Mouse (Mus musculus) heart, adult 2 months (tissue): ENCODE data around the gene Gm10334. TPM values are rescaled to one million over a fixed set of nuclear protein-coding genes. Genes with fewer than 3 reads are reported as not detected.
"Not testable (repeated sequence)": the region's sequence is repeated elsewhere in the genome, so short reads cannot be mapped to it uniquely, and the experiment has no call there.

Experiments
- DNase-seq, 2 experiments: peaks; one replicate each; pipeline ENCODE4 v3.0.0; 2021
- H3K27ac ChIP-seq: fragments of 200-600 bp; 2 replicates; pipeline ENCODE4 v1.8.1; 2022
- H3K27me3 ChIP-seq: fragments of 200-500 bp; 2 replicates; pipeline ENCODE4 v1.6.1; 2012; ENCODE audit warnings: mild to moderate bottlenecking, low read length, inconsistent platforms, mixed read lengths; ENCODE audit not compliant: control insufficient read depth, insufficient read depth
- H3K36me3 ChIP-seq: fragments of 200-500 bp; 2 replicates; pipeline ENCODE4 v1.6.1; 2012; ENCODE audit warnings: low read length, inconsistent platforms; ENCODE audit not compliant: control insufficient read depth, insufficient read depth
- H3K4me1 ChIP-seq: fragments of 200-500 bp; 2 replicates; pipeline ENCODE4 v1.6.1; 2011; ENCODE audit warnings: low read length; ENCODE audit not compliant: control insufficient read depth, insufficient read depth
- H3K4me3 ChIP-seq: fragments of 200-600 bp; 2 replicates; pipeline ENCODE4 v1.8.1; 2022
- H3K79me2 ChIP-seq: fragments of 200-500 bp; replicated peaks from 2 replicates; pipeline ENCODE4 v1.6.1; 2012; ENCODE audit warnings: mild to moderate bottlenecking, inconsistent platforms, low read length, moderate library complexity, mixed read lengths; ENCODE audit not compliant: control insufficient read depth, insufficient read depth
- H3K9ac ChIP-seq: fragments of 200-500 bp; 2 replicates; pipeline ENCODE4 v1.6.1; 2012; ENCODE audit warnings: low read depth, mild to moderate bottlenecking, control low read depth, inconsistent platforms, low read length, mixed read lengths
- WGBS: fragments of 180-500 bp; shearing (Covaris S2); methylation state at CpG from one replicate; pipeline ENCODE4 v1.1.7; 2018; 5-methylcytosine and 5-hydroxymethylcytosine counted together
- intact Hi-C: fragments of 180-260 bp; cut with DNase I; formaldehyde crosslinking; loops from one replicate; pipeline ENCODE4 v1.15.1; 2025
- long read RNA-seq: library from polyadenylated mRNA; stranded (forward); transcript quantifications from one replicate; pipeline ENCODE4 v2.0.0, GENCODE M21; 2021
- polyA plus RNA-seq: library from polyadenylated mRNA; depleted of rRNA; stranded (reverse); fragments of >200 nt; gene quantifications from 2 replicates; pipeline ENCODE4 v1.2.3, GENCODE M21; 2012; rRNA removed
- total RNA-seq, 2 experiments: library from RNA; stranded (reverse); gene quantifications; 2 replicates each; pipeline ENCODE4 v1.2.3; 2021

Gm10334 gene
- total RNA-seq = not detected
- not detected in 2 replicates for polyA plus RNA-seq
- long read RNA-seq = 0 reads

DNA sequence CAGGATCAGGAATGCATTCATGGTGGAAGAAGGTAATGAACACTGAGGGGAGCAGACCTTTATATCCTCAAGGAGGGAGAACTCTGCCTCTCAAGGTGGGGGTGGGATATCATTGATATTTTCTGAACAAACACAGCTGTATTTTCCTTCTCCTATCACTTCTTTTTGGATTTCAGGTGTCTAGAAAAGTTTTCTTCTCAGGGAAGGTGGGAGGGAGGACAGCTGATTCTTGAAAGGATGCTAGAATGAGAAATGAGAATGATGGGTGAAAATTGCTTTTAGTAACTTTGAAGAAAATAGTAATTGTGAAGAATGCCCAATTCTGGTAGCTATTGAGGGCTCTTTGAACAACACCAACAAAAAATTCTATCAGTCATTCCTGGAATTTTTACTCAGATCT is at the start of gene Gm10334:
TSS of gene Gm10334 (minus strand) at position 101 of the 400 bp plus-strand sequence.
- intact Hi-C loops = not testable (repeated sequence)

DNA sequence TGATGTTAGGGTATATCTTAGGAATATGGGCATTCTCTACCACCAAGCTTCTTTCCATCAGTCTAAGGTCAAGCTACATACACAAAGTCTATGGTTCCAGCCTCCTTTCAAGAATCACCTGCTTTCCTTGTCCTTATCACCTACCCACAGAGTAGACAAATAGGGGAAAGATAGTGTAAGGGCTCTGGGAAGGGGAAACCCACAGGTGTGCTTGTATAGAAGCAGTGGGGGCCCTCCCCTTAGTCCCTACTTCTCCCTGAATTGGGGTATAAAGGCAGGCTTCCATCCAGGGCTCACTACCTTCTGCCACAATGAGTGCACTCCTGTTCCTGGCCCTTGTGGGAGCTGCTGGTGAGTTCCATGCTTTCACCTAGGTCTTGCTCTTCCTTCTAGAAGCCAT is 12.7 kb upstream of the Gm10334 start, which contains the start of gene Prss1:
TSS of gene Prss1 (plus strand) at position 301 of the 400 bp plus-strand sequence.
- H3K27ac ChIP-seq, DNase-seq, H3K79me2 ChIP-seq, H3K36me3 ChIP-seq, H3K4me3 ChIP-seq, H3K9ac ChIP-seq, H3K4me1 ChIP-seq, H3K27me3 ChIP-seq: not testable (repeated sequence)
- intact Hi-C loops = loop anchor here (5.0 kb wide), 1 partner anchor 66 kb away; the partner anchor contains the start of gene Gm5771

More for the DNA sequence above, at the start of gene Gm10334:
- not testable (repeated sequence) for H3K36me3 ChIP-seq, H3K79me2 ChIP-seq, H3K27me3 ChIP-seq, H3K4me3 ChIP-seq, H3K27ac ChIP-seq, DNase-seq, H3K4me1 ChIP-seq, H3K9ac ChIP-seq

DNA sequence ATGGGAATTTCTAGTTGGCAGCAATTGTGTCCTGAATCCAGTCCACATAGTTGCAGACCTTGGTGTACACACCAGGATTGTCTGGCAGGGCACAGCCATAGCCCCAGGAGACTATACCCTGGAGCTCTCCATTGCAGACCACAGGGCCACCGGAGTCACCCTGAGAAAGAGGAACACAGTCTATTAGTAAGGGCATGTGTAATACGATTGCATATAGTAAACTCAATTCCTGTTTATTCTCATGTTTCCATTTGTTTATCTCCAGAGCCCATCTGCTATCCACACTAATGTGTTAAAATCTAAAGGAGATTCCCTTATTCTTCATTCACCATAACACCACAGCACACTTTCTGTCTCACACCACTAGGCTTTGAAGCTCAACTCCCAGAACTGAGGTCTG is 3.7 kb downstream of the Gm10334 start:
- DNase-seq, H3K27me3 ChIP-seq, H3K4me1 ChIP-seq, H3K27ac ChIP-seq, H3K36me3 ChIP-seq, H3K79me2 ChIP-seq, H3K9ac ChIP-seq, H3K4me3 ChIP-seq, intact Hi-C loops: not testable (repeated sequence)
- 73% methylated on average over 2 of the region's 2 CpGs for WGBS

Other genes starting within 250 kb of the Gm10334 start
- not detected for gene Try4, start 143.9 kb downstream of the Gm10334 start, total RNA-seq
- 0.29 and 0.53 TPM in 2 replicates for gene Try4, start 143.9 kb downstream of the Gm10334 start, polyA plus RNA-seq
- not detected for gene Try5, start 129.3 kb downstream of the Gm10334 start, total RNA-seq
- 0.41 TPM in 1 of 2 replicates, not detected in the other for gene Try5, start 129.3 kb downstream of the Gm10334 start, polyA plus RNA-seq
- not detected for gene Try10, start 92.0 kb downstream of the Gm10334 start, total RNA-seq
- not detected in 2 replicates for gene Try10, start 92.0 kb downstream of the Gm10334 start, polyA plus RNA-seq
- not detected for gene Prss3, start 68.5 kb downstream of the Gm10334 start, total RNA-seq
- gene Prss3, start 68.5 kb downstream of the Gm10334 start, polyA plus RNA-seq = not detected in 2 replicates
- gene Gm5771, start 53.8 kb downstream of the Gm10334 start, total RNA-seq = not detected
- not detected in 2 replicates for gene Gm5771, start 53.8 kb downstream of the Gm10334 start, polyA plus RNA-seq
- gene Prss1, start 12.8 kb upstream of the Gm10334 start, total RNA-seq = not detected
- gene Prss1, start 12.8 kb upstream of the Gm10334 start, polyA plus RNA-seq = not detected in 2 replicates
- not detected for gene Prss2, start 75.6 kb upstream of the Gm10334 start, total RNA-seq
- gene Prss2, start 75.6 kb upstream of the Gm10334 start, polyA plus RNA-seq = 0.67 TPM in 1 of 2 replicates, not detected in the other
- gene Ephb6, start 159.3 kb upstream of the Gm10334 start, total RNA-seq = 1 to 10 TPM; 1.6 to 2.0 TPM
- 1.9 and 2.1 TPM in 2 replicates for gene Ephb6, start 159.3 kb upstream of the Gm10334 start, polyA plus RNA-seq
- gene Trpv6, start 190.3 kb upstream of the Gm10334 start, total RNA-seq = not detected
- not detected in 2 replicates for gene Trpv6, start 190.3 kb upstream of the Gm10334 start, polyA plus RNA-seq
- gene Trpv5, start 234.6 kb upstream of the Gm10334 start, total RNA-seq = not detected
- gene Trpv5, start 234.6 kb upstream of the Gm10334 start, polyA plus RNA-seq = not detected in 2 replicates
- gene Llcfc1, start 238.3 kb upstream of the Gm10334 start, total RNA-seq = not detected
- 0.35 and 0.47 TPM in 2 replicates for gene Llcfc1, start 238.3 kb upstream of the Gm10334 start, polyA plus RNA-seq